Mouse (Mus musculus): ENCODE data around the gene Klhdc1. TPM values are rescaled to one million over a fixed set of nuclear protein-coding genes. Genes with fewer than 3 reads are reported as not detected.

The Klhdc1 gene
- 5.9 and 6.7 TPM in 2 replicates for polyA plus RNA-seq (2011; ENCODE audit: insufficient read length, low read depth, missing spikeins)

GRCm38 (mm10) chr12:69240876-69241275 is at the start of gene Klhdc1:
Gene Klhdc1 (plus strand): TSS chr12:69241176.
- TF ChIP-seq CTCF (IDR thresholded peaks at IDR 0.05; ENCODE audit: borderline replicate concordance, insufficient read depth, low read length) (no peak), POLR2A (IDR thresholded peaks at IDR 0.05; ENCODE audit: low read depth, low read length) (no peak)
- H3K27ac ChIP-seq (ENCODE audit: insufficient read depth, low read length): peak within 1 kb of the TSS; percentile 6
- H3K4me1 ChIP-seq (ENCODE audit: control insufficient read depth, insufficient read depth, low read length): no peaks in the 10 kb centered on the region; the same call in none of the 2 replicates
- H3K4me3 ChIP-seq (ENCODE audit: insufficient read depth, low read length): peak within 1 kb of the TSS; percentile 69

GRCm38 (mm10) chr12:69191396-69191795 is 49.6 kb upstream of the Klhdc1 start:
- H3K27ac ChIP-seq (ENCODE audit: insufficient read depth, low read length): no peak overlapping the region
- TF ChIP-seq POLR2A (IDR thresholded peaks at IDR 0.05; ENCODE audit: low read depth, low read length) (no peak), CTCF (IDR thresholded peaks at IDR 0.05; ENCODE audit: borderline replicate concordance, insufficient read depth, low read length) (no peak)
- H3K4me1 ChIP-seq (ENCODE audit: control insufficient read depth, insufficient read depth, low read length): peaks cover 3% of the 10 kb centered on the region; the same call in 1 of the 2 replicates
- no peak overlapping the region for H3K4me3 ChIP-seq (ENCODE audit: insufficient read depth, low read length)

- TF ChIP-seq CTCF (IDR thresholded peaks at IDR 0.05; ENCODE audit: borderline replicate concordance, insufficient read depth, low read length) (no peak), POLR2A (IDR thresholded peaks at IDR 0.05; ENCODE audit: low read depth, low read length) (no peak)
- Histone ChIP-seq H3K4me3 (ENCODE audit: insufficient read depth, low read length) (no peak overlapping the region), H3K4me1 (ENCODE audit: control insufficient read depth, insufficient read depth, low read length) (no peaks in the 10 kb centered on the region), H3K27ac (ENCODE audit: insufficient read depth, low read length) (no peak overlapping the region)
Observed at GRCm38 (mm10) chr12:69192637-69193036, 48.3 kb upstream of the Klhdc1 start.

GRCm38 (mm10) chr12:69196444-69197377 is 44.3 kb upstream of the Klhdc1 start, which contains the start of gene Gm49383:
Gene Gm49383 (minus strand): TSS chr12:69197104.
- Histone ChIP-seq H3K4me3 (ENCODE audit: insufficient read depth, low read length) (peak within 1 kb of the TSS; percentile 59), H3K27ac (ENCODE audit: insufficient read depth, low read length) (peak within 1 kb of the TSS; percentile 77), H3K4me1 (ENCODE audit: control insufficient read depth, insufficient read depth, low read length) (peaks cover 5% of the 10 kb centered on the region)
- peak; percentile 94 for TF ChIP-seq POLR2A (IDR thresholded peaks at IDR 0.05; ENCODE audit: low read depth, low read length)
- TF ChIP-seq CTCF (IDR thresholded peaks at IDR 0.05; ENCODE audit: borderline replicate concordance, insufficient read depth, low read length): no peak

- peak overlapping the region; percentile 77 for H3K27ac ChIP-seq (ENCODE audit: insufficient read depth, low read length)
- peak overlapping the region; percentile 59 for H3K4me3 ChIP-seq (ENCODE audit: insufficient read depth, low read length)
- peaks cover 5% of the 10 kb centered on the region for H3K4me1 ChIP-seq (ENCODE audit: control insufficient read depth, insufficient read depth, low read length)
- TF ChIP-seq CTCF (IDR thresholded peaks at IDR 0.05; ENCODE audit: borderline replicate concordance, insufficient read depth, low read length): no peak
- no peak for TF ChIP-seq POLR2A (IDR thresholded peaks at IDR 0.05; ENCODE audit: low read depth, low read length)
Observed at GRCm38 (mm10) chr12:69197378-69198163, 43.4 kb upstream of the Klhdc1 start.

GRCm38 (mm10) chr12:69198164-69198535 is 42.8 kb upstream of the Klhdc1 start, which contains the start of gene Dnaaf2:
Gene Dnaaf2 (minus strand): TSS chr12:69198429.
- peak within 1 kb of the TSS; percentile 59 for H3K4me3 ChIP-seq (ENCODE audit: insufficient read depth, low read length)
- no peak; the same call in 1 of the 2 replicates for TF ChIP-seq POLR2A (IDR thresholded peaks at IDR 0.05; ENCODE audit: low read depth, low read length)
- TF ChIP-seq CTCF (IDR thresholded peaks at IDR 0.05; ENCODE audit: borderline replicate concordance, insufficient read depth, low read length): no peak
- H3K4me1 ChIP-seq (ENCODE audit: control insufficient read depth, insufficient read depth, low read length): peaks cover 5% of the 10 kb centered on the region
- H3K27ac ChIP-seq (ENCODE audit: insufficient read depth, low read length): peak within 1 kb of the TSS; percentile 77

- H3K4me3 ChIP-seq (ENCODE audit: insufficient read depth, low read length): 0 out of 2 replicates have a peak overlapping the region, but pooled peaks have one; percentile 9
- TF ChIP-seq CTCF (IDR thresholded peaks at IDR 0.05; ENCODE audit: borderline replicate concordance, insufficient read depth, low read length) (no peak), POLR2A (IDR thresholded peaks at IDR 0.05; ENCODE audit: low read depth, low read length) (no peak)
Observed at GRCm38 (mm10) chr12:69198985-69199384, 42.0 kb upstream of the Klhdc1 start.

GRCm38 (mm10) chr12:69204052-69204833 is 36.7 kb upstream of the Klhdc1 start, which contains the start of gene Gm49384:
Gene Gm49384 (minus strand): TSS chr12:69204267.
- Histone ChIP-seq H3K4me3 (ENCODE audit: insufficient read depth, low read length) (no peak within 1 kb of the TSS), H3K27ac (ENCODE audit: insufficient read depth, low read length) (no peak within 1 kb of the TSS), H3K4me1 (ENCODE audit: control insufficient read depth, insufficient read depth, low read length) (peaks cover under 1% of the 10 kb centered on the region; the same call in 1 of the 2 replicates)
- TF ChIP-seq POLR2A (IDR thresholded peaks at IDR 0.05; ENCODE audit: low read depth, low read length) (no peak), CTCF (IDR thresholded peaks at IDR 0.05; ENCODE audit: borderline replicate concordance, insufficient read depth, low read length) (no peak)

More at GRCm38 (mm10) chr12:69198985-69199384, 42.0 kb upstream of the Klhdc1 start:
- Histone ChIP-seq H3K4me1 (ENCODE audit: control insufficient read depth, insufficient read depth, low read length) (peaks cover 5% of the 10 kb centered on the region), H3K27ac (ENCODE audit: insufficient read depth, low read length) (no peak overlapping the region)

All from embryonic fibroblast, embryonic 13.5 days (primary cell).